Mouse (Mus musculus): ENCODE measurements around the gene Rnf13.

GRCm38 (mm10) chr3:57748576-57749267 lies 12.9 kb downstream of the Rnf13 start:
- TF ChIP-seq POLR2AphosphoS2 (IDR thresholded peaks at IDR 0.05; ENCODE audit: low read length), result peak; percentile 81
- TF ChIP-seq POLR2A (IDR thresholded peaks at IDR 0.05; ENCODE audit: control insufficient read depth in 1 of 2, insufficient read depth in 1 of 2, low read depth in 1 of 2, low read length in 2 of 2, poor library complexity in 1 of 2), result no peak

All from MEL (cell line).